Mouse (Mus musculus) heart, embryonic 13.5 days (tissue): ENCODE data around the gene Dnase2b. TPM values are rescaled to one million over a fixed set of nuclear protein-coding genes. Genes with fewer than 3 reads are reported as not detected.

ENCODE experiments used
- ATAC-seq: fragments of 200-750 bp; cut with Nextera tagmentation; 2 replicates; pipeline ENCODE4 v1.8.0; 2017; ENCODE audit warnings: moderate TSS enrichment; ENCODE audit not compliant: insufficient number of reproducible peaks, low FRiP score, low TSS enrichment; ENCODE audit errors: extremely low read depth
- H3K27ac ChIP-seq: fragments of 300-500 bp; sonication (generic); replicated peaks from 2 replicates; pipeline ENCODE4 v1.5.1; 2015; ENCODE audit warnings: moderate library complexity, mild to moderate bottlenecking, inconsistent platforms
- H3K27me3 ChIP-seq: fragments of 300-500 bp; sonication (generic); replicated peaks from 2 replicates; pipeline ENCODE4 v1.6.1; 2015; ENCODE audit warnings: mild to moderate bottlenecking, inconsistent platforms
- H3K36me3 ChIP-seq: fragments of 300-500 bp; sonication (generic); 2 replicates; pipeline ENCODE4 v1.6.1; 2015; ENCODE audit warnings: mild to moderate bottlenecking, inconsistent platforms
- H3K4me1 ChIP-seq: fragments of 300-500 bp; sonication (generic); 2 replicates; pipeline ENCODE4 v1.6.1; 2015; ENCODE audit warnings: inconsistent platforms
- H3K4me2 ChIP-seq: fragments of 300-500 bp; sonication (generic); 2 replicates; pipeline ENCODE4 v1.6.1; 2015; ENCODE audit warnings: inconsistent platforms, mild to moderate bottlenecking, moderate library complexity
- H3K4me3 ChIP-seq: fragments of 300-500 bp; sonication (generic); 2 replicates; pipeline ENCODE4 v1.5.1; 2015; ENCODE audit warnings: moderate library complexity, mild to moderate bottlenecking, inconsistent platforms
- H3K9ac ChIP-seq: fragments of 300-500 bp; sonication (generic); 2 replicates; pipeline ENCODE4 v1.6.1; 2015; ENCODE audit warnings: inconsistent platforms, mild to moderate bottlenecking, moderate library complexity
- H3K9me3 ChIP-seq: fragments of 300-500 bp; sonication (generic); 2 replicates; pipeline ENCODE4 v1.6.1; 2016; ENCODE audit warnings: inconsistent platforms
- WGBS: fragments of 180-500 bp; shearing (Covaris S2); methylation state at CpG from one replicate; pipeline ENCODE4 v1.1.7; 2015; ENCODE audit warnings: mixed read lengths; 5-methylcytosine and 5-hydroxymethylcytosine counted together
- polyA plus RNA-seq: library from polyadenylated mRNA; unstranded; fragments of >200 nt; fragmentation: Nextera tagmentation; extraction: Ambion mirVana; gene quantifications from 2 replicates; pipeline ENCODE4 v1.2.1, GENCODE M21; 2015

Gene Dnase2b
- polyA plus RNA-seq, 1 experiment from 2014 or later = not detected

- Histone ChIP-seq H3K36me3 (no peaks in the 10 kb centered on the region), H3K4me2 (no peak overlapping the region), H3K4me3 (no peak overlapping the region), H3K27me3 (no peaks in the 10 kb centered on the region), H3K9ac (no peak overlapping the region), H3K9me3 (no peaks in the 10 kb centered on the region), H3K4me1 (no peaks in the 10 kb centered on the region), H3K27ac (no peak overlapping the region)
- 86% methylated on average over 7 of the region's 7 CpGs for WGBS
- no peak for ATAC-seq
Measured at GRCm38 (mm10) chr3:146591159-146591558, 24.2 kb downstream of the Dnase2b start.

DNA sequence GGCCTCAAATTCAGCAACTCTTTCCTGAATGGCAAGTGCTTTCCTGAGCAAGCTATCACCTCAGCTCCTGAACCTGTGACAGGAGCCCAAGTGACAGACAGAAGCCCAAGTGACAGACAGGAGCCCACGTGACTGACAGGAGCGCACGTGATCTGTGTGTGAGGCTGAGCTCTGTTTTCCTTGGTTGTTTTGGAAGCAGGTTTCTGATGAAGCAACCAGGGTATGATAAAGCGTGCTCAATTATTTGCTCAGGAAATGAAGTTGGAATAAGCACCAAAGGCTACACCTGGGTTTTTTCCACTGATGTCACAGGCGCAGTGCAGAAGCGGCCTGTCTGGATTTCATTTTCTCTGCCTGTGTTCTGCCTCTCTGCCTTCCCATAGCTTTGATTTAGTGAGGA, 25.9 kb downstream of the Dnase2b start:
- H3K27me3 ChIP-seq = no peaks in the 10 kb centered on the region
- no peak overlapping the region for H3K9ac ChIP-seq
- H3K4me2 ChIP-seq = no peak overlapping the region
- no peaks in the 10 kb centered on the region for H3K9me3 ChIP-seq
- no peaks in the 10 kb centered on the region for H3K4me1 ChIP-seq
- 65% methylated on average over 6 of the region's 6 CpGs for whole genome bisulfite sequencing
- H3K36me3 ChIP-seq = no peaks in the 10 kb centered on the region
- no peak overlapping the region for H3K27ac ChIP-seq
- ATAC-seq = no peak
- H3K4me3 ChIP-seq = no peak overlapping the region

DNA sequence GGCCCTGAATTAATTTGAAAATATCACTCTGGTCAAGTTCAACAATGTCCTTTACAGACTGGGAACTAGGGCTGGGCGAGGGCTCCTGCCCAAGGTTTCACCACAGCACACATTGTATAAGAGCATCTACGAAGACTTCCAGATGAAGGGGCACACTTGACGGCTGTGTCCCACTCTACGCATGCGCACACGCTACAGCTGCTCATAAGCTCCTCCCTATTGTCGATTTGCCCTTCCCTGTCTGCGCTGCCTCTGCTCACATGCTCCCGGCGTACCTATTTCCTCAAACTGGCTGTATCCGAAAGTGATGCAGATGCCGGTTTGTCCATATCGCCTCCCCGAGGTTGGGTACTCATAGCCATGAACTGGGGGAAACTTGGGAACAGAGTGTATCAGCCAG, 28.8 kb downstream of the Dnase2b start:
- no peaks in the 10 kb centered on the region for H3K36me3 ChIP-seq

DNA sequence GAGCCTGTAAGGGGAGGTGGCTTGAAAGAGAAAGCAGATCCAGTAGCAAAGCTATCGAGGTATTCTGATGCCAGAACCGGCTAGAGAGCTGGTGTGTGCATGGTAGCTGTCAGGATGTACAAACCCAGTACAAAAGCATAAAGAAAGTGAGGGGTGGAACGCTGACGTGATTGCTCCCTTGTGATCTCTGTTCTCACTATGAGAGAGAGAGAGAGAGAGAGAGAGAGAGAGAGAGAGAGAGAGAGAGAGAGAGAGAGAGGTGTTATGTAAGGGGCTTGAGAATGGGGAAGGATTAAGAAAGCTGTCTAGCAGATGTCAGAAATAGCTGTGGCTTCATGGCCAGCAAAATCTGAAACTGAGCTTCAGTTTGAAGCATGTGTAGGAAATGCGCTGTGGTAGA, 31.5 kb downstream of the Dnase2b start:
- no peak overlapping the region for H3K27ac ChIP-seq
- H3K4me2 ChIP-seq = peak overlapping the region; percentile 45
- H3K9ac ChIP-seq = no peak overlapping the region
- H3K4me3 ChIP-seq = no peak overlapping the region
- H3K9me3 ChIP-seq = no peaks in the 10 kb centered on the region
- H3K27me3 ChIP-seq = no peaks in the 10 kb centered on the region
- peaks cover 8% of the 10 kb centered on the region for H3K4me1 ChIP-seq
- no peaks in the 10 kb centered on the region for H3K36me3 ChIP-seq
- no peak for ATAC-seq
- 50% methylated on average over 5 of the region's 5 CpGs for WGBS

More for the DNA sequence above, 28.8 kb downstream of the Dnase2b start:
- ATAC-seq = no peak
- Histone ChIP-seq H3K27ac (no peak overlapping the region), H3K4me1 (peaks cover 8% of the 10 kb centered on the region), H3K4me3 (no peak overlapping the region), H3K27me3 (no peaks in the 10 kb centered on the region), H3K4me2 (no peak overlapping the region), H3K9ac (no peak overlapping the region), H3K9me3 (no peaks in the 10 kb centered on the region)
- 91% methylated on average over 14 of the region's 14 CpGs for WGBS

DNA sequence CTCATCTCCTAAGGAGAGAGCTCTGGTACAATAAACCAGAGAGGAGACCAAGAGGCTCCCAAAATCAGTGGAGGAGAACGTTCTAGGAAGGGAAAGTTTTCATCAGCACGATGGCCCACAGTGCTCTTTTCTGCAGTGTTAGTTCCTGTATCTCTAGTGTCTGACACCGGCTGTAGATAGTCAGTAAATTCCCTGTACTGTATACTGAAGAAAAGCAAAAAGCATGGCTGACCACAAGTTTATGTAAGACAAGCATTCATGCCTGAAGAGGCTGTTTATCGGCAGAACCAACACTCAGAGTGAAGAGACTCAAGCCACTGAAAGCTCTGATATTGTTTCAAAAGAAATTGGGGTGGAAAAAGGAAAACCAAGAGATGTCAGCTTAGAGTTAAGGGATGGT, 31.9 kb downstream of the Dnase2b start:
- no peak overlapping the region for H3K27ac ChIP-seq
- no peaks in the 10 kb centered on the region for H3K27me3 ChIP-seq
- no peaks in the 10 kb centered on the region for H3K36me3 ChIP-seq
- ATAC-seq = no peak
- H3K9ac ChIP-seq = no peak overlapping the region
- peaks cover 8% of the 10 kb centered on the region for H3K4me1 ChIP-seq
- H3K4me3 ChIP-seq = no peak overlapping the region
- H3K9me3 ChIP-seq = no peaks in the 10 kb centered on the region
- 60% methylated on average over 4 of the region's 4 CpGs for WGBS
- H3K4me2 ChIP-seq = peak overlapping the region; percentile 45

DNA sequence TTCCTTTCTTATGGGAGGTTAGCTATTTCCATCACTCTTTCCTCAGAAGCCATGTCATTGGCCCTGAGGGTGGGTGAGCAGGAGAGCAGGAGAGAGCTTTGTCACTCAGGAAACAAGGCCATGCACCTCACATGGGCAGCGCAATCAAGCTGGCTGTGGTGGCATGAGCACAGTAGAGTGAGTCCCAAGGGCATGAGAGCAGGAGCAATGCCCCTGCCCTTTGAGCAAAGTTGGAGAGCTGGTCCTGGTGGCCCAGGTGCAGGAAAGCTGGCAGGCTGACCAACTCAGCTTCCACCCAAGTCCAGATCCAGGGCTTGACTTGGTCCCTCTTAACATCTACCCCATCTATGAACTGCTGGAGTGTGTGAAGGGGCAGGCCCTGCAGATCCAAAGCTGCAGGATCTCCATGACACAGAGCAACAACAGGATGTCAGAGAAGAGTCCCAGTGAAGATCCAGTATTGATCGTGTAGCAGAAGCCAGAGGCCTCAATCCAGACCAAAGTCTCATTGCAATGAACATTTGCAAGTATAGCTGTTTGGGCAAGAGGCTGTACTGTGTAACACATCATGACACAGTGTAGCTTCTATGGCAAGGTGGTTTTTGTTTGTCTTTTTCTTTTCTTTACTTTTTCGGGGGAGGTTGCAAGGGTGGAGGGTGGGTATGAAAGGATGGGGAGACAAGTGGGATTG, 35.2 kb downstream of the Dnase2b start:
- no peak overlapping the region for H3K4me2 ChIP-seq
- no peak overlapping the region for H3K4me3 ChIP-seq
- peaks cover 8% of the 10 kb centered on the region for H3K4me1 ChIP-seq
- H3K27ac ChIP-seq = no peak overlapping the region
- 81% methylated on average over 3 of the region's 3 CpGs for WGBS
- no peaks in the 10 kb centered on the region for H3K9me3 ChIP-seq
- H3K27me3 ChIP-seq = no peaks in the 10 kb centered on the region
- no peaks in the 10 kb centered on the region for H3K36me3 ChIP-seq
- ATAC-seq = no peak
- no peak overlapping the region for H3K9ac ChIP-seq

DNA sequence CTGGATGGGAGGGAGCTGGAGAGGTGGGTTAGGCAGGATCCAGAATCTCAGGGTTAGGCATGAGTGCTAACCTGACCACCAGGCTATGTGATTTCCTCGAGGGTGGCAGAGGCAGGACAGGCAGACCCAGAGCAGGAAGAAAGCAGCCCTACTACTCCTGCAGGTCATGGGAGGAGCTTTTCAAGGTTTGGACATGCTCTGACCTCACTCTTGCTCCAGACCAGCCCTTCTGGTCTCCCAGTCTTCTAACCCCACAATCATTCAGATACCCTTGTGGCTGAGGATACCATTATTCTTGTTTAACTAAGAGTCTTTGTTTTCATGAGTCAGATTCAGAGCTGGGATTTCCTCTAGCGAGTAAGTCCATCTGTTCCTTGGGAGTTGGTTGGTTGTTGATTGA, 37.8 kb downstream of the Dnase2b start:
- Histone ChIP-seq H3K27me3 (no peaks in the 10 kb centered on the region), H3K4me1 (no peaks in the 10 kb centered on the region), H3K36me3 (no peaks in the 10 kb centered on the region), H3K4me3 (no peak overlapping the region), H3K9me3 (no peaks in the 10 kb centered on the region), H3K9ac (no peak overlapping the region), H3K4me2 (no peak overlapping the region), H3K27ac (no peak overlapping the region)
- no peak for ATAC-seq
- 47% methylated on average over 2 of the region's 2 CpGs for WGBS

GRCm38 (mm10) chr3:146571341-146571740, 44.1 kb downstream of the Dnase2b start:
- ATAC-seq = no peak
- Histone ChIP-seq H3K36me3 (no peaks in the 10 kb centered on the region), H3K4me1 (no peaks in the 10 kb centered on the region), H3K4me2 (no peak overlapping the region), H3K27ac (no peak overlapping the region), H3K4me3 (no peak overlapping the region), H3K27me3 (no peaks in the 10 kb centered on the region), H3K9ac (no peak overlapping the region), H3K9me3 (no peaks in the 10 kb centered on the region)
- 58% methylated on average over 1 of the region's 1 CpGs for WGBS

DNA sequence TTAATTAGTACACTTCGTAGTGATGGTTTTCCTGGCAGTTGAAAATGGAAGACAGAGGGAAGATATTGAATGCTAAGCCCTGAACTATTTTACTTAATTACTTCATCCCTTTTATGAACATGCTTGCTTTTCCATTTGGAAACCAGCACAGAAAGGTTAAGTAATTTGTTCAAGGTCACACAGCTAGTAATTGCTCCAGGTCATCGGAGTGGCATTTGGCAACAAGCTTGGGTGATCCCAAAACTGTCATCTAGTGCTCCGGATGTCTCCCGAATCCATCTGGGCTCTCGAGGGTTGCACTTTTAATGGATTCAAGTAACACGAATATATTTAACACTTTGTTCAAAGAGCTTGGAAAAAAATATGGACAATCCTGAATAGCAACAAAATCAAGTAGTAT, 44.5 kb downstream of the Dnase2b start:
- no peaks in the 10 kb centered on the region for H3K36me3 ChIP-seq
- WGBS = 79% methylated on average over 6 of the region's 6 CpGs
- H3K4me3 ChIP-seq = no peak overlapping the region
- no peaks in the 10 kb centered on the region for H3K4me1 ChIP-seq
- H3K4me2 ChIP-seq = no peak overlapping the region
- no peak overlapping the region for H3K27ac ChIP-seq
- no peak overlapping the region for H3K9ac ChIP-seq
- no peaks in the 10 kb centered on the region for H3K9me3 ChIP-seq
- ATAC-seq = no peak
- H3K27me3 ChIP-seq = no peaks in the 10 kb centered on the region

DNA sequence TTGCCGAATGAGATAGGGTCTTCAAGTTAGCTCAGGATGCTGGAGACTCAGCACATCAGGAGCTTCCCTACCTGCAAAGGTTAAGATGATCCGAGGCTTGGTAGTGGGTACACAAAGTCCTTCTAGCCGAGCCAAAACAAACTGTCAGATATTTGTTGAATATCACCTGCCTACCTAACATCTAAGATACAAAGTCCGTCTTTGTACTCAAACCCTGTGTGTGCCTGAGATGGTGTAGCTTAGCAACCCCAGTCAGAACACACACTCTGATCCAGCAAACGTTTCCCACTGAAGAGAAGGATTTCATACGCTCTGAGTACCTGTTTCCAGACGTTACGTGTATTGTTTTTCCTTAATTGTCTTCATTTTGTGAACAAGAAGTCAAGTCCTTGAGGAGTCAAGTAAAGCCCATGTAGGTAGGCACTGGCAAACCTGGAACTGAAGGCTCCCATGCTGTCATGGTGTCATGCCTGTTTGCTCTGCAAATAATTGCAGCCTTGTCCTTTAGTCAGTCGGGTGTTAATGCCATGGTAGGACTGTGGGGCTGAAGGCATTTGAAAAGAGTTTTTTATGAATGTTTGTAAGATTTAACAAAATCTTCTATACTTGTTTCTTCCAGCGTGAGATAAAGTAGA, 45.1 kb downstream of the Dnase2b start, which contains the start of gene Uox:
Gene Uox (plus strand): TSS at position 279 of the 635 bp plus-strand sequence.
- 81% methylated on average over 10 of the region's 10 CpGs for WGBS
- H3K4me2 ChIP-seq = no peak within 1 kb of the TSS
- H3K4me3 ChIP-seq = no peak within 1 kb of the TSS
- no peaks in the 10 kb centered on the region for H3K9me3 ChIP-seq
- no peak within 1 kb of the TSS for H3K9ac ChIP-seq
- no peak for ATAC-seq
- no peaks in the 10 kb centered on the region for H3K4me1 ChIP-seq
- H3K36me3 ChIP-seq = no peaks in the 10 kb centered on the region
- H3K27me3 ChIP-seq = no peaks in the 10 kb centered on the region
- H3K27ac ChIP-seq = no peak within 1 kb of the TSS

GRCm38 (mm10) chr3:146569594-146569993, 45.8 kb downstream of the Dnase2b start:
- Histone ChIP-seq H3K27me3 (no peaks in the 10 kb centered on the region), H3K4me1 (no peaks in the 10 kb centered on the region), H3K9ac (no peak overlapping the region), H3K36me3 (no peaks in the 10 kb centered on the region), H3K4me2 (no peak overlapping the region), H3K9me3 (no peaks in the 10 kb centered on the region), H3K4me3 (no peak overlapping the region), H3K27ac (no peak overlapping the region)
- 72% methylated on average over 3 of the region's 3 CpGs for WGBS
- ATAC-seq = no peak
